Mouse (Mus musculus) myocyte (in vitro differentiated cells): ENCODE data around the gene Ggt6. TPM values are rescaled to one million over a fixed set of nuclear protein-coding genes. Genes with fewer than 3 reads are reported as not detected.

Experiments used
- H3K27me3 ChIP-seq: one replicate; pipeline ENCODE4 v1.6.1; 2011; ENCODE audit not compliant: control insufficient read depth, insufficient read depth, insufficient read length
- H3K36me3 ChIP-seq: one replicate; pipeline ENCODE4 v1.6.1; 2011; ENCODE audit not compliant: control insufficient read depth, insufficient read depth
- H3K4me2 ChIP-seq: one replicate; pipeline ENCODE4 v1.6.1; 2011; ENCODE audit warnings: low read depth, control low read depth
- H3K4me3 ChIP-seq: one replicate; pipeline ENCODE4 v1.5.1; 2011; ENCODE audit warnings: mild to moderate bottlenecking, control low read depth, moderate library complexity
- H3K79me2 ChIP-seq: one replicate; pipeline ENCODE4 v1.6.1; 2011; ENCODE audit not compliant: control insufficient read depth, insufficient read depth
- H3ac ChIP-seq: one replicate; pipeline ENCODE4 v1.6.1; 2011; ENCODE audit not compliant: control insufficient read depth, insufficient read length
- CEBPB ChIP-seq: IDR thresholded peaks from 2 replicates; pipeline ENCODE4 v1.6.1; 2011; ENCODE audit warnings: mild to moderate bottlenecking, moderate library complexity; ENCODE audit not compliant: poor library complexity, insufficient read depth, severe bottlenecking
- E2F4 ChIP-seq: IDR thresholded peaks from one replicate; pipeline ENCODE4 v1.6.1; 2011; ENCODE audit warnings: mild to moderate bottlenecking, control low read depth, moderate library complexity; ENCODE audit not compliant: insufficient read depth
- MAX ChIP-seq: IDR thresholded peaks from one replicate; pipeline ENCODE4 v1.6.1; 2011; ENCODE audit warnings: low read depth, mild to moderate bottlenecking, control low read depth
- MYOD1 ChIP-seq, 3 experiments: IDR thresholded peaks; one replicate each; pipeline ENCODE4 v1.6.1; 2011; ENCODE audit warnings: control low read depth in 2 of 3, low read depth in 2 of 3, mild to moderate bottlenecking in 2 of 3, moderate library complexity in 1 of 3; ENCODE audit not compliant: insufficient read length in 2 of 3, control insufficient read depth in 1 of 3
- MYOG ChIP-seq, 3 experiments: IDR thresholded peaks; one replicate each; pipeline ENCODE4 v1.6.1; 2011; ENCODE audit warnings: control low read depth in 2 of 3, low read depth in 2 of 3, mild to moderate bottlenecking in 2 of 3; ENCODE audit not compliant: insufficient read length in 2 of 3, control insufficient read depth in 1 of 3, insufficient read depth in 1 of 3
- POLR2A ChIP-seq: IDR thresholded peaks from one replicate; pipeline ENCODE4 v1.6.1; 2011; ENCODE audit warnings: low read depth, mild to moderate bottlenecking, control low read depth, moderate library complexity; ENCODE audit not compliant: insufficient read length
- POLR2AphosphoS2 ChIP-seq: IDR thresholded peaks from one replicate; pipeline ENCODE4 v1.6.1; 2011; ENCODE audit warnings: low read depth, control low read depth; ENCODE audit not compliant: insufficient read length
- REST ChIP-seq: IDR thresholded peaks from one replicate; pipeline ENCODE4 v1.6.1; 2011; ENCODE audit warnings: mild to moderate bottlenecking, control low read depth, moderate library complexity; ENCODE audit not compliant: insufficient read depth, insufficient read length
- SRF ChIP-seq: IDR thresholded peaks from one replicate; pipeline ENCODE4 v1.6.1; 2011; ENCODE audit warnings: low read depth; ENCODE audit not compliant: control insufficient read depth, insufficient read length
- TCF12 ChIP-seq: IDR thresholded peaks from one replicate; pipeline ENCODE4 v1.6.1; 2011; ENCODE audit warnings: mild to moderate bottlenecking, control low read depth; ENCODE audit not compliant: poor library complexity, insufficient read depth, severe bottlenecking
- TCF3 ChIP-seq: IDR thresholded peaks from one replicate; pipeline ENCODE4 v1.6.1; 2011; ENCODE audit warnings: low read depth, control low read depth; ENCODE audit not compliant: insufficient read length
- USF1 ChIP-seq: IDR thresholded peaks from one replicate; pipeline ENCODE4 v1.6.1; 2011; ENCODE audit warnings: low read depth, mild to moderate bottlenecking, control low read depth, moderate library complexity
- polyA plus RNA-seq: library from polyadenylated mRNA; unstranded; fragments of >200 nt; fragmentation: generic; extraction: Trizol; gene quantifications from one replicate; pipeline ENCODE4 v1.2.1, GENCODE M21; 2012; ENCODE audit warnings: missing spikeins

Ggt6 gene
- polyA plus RNA-seq, 1 experiment = not detected

GRCm38 (mm10) chr11:72397811-72398525 lies 37.4 kb upstream of the Ggt6 start:
- Histone ChIP-seq H3K36me3 (no peaks in the 10 kb centered on the region), H3K4me2 (no peak overlapping the region), H3K79me2 (no peaks in the 10 kb centered on the region), H3K27me3 (peaks cover 8% of the 10 kb centered on the region), H3K4me3 (no peak overlapping the region), H3ac (no peak overlapping the region)
- TF ChIP-seq TCF12 (no peak), MAX (no peak), POLR2AphosphoS2 (no peak), MYOD1 (IDR thresholded peaks at IDR 0.05; ENCODE audit: control insufficient read depth in 1 of 3, insufficient read length in 2 of 3, low read depth in 2 of 3) (no peak), SRF (no peak), CEBPB (no peak)

DNA sequence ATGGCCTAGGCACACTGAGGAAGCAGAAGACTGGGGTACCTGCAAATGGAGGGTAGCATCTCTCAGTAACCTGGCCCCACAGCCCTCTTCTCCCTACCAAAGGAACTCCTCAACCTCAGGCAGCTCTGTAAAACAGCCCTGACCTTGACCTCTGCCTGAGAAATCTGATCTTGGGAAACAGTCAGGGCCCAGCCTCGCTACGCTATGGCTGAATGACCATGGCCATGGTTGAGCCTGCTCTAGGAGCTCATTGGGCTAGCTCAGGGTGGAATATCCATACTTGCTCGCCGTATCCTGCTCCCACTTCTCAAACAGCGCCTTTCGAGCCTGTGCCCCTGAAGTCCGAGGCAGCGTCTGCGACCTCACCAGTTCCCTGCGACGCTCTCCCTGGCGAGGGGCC lies 34.3 kb upstream of the Ggt6 start:
- TF ChIP-seq TCF3 (no peak), CEBPB (no peak), USF1 (no peak), MYOG (IDR thresholded peaks at IDR 0.05; ENCODE audit: control insufficient read depth in 1 of 3, insufficient read depth in 1 of 3, insufficient read length in 2 of 3, low read depth in 2 of 3) (no peak), REST (no peak)
- no peak overlapping the region for H3K4me3 ChIP-seq
- no peak overlapping the region for H3K4me2 ChIP-seq
- no peak overlapping the region for H3ac ChIP-seq
- no peaks in the 10 kb centered on the region for H3K36me3 ChIP-seq
- H3K27me3 ChIP-seq = peaks cover 34% of the 10 kb centered on the region
- no peaks in the 10 kb centered on the region for H3K79me2 ChIP-seq

GRCm38 (mm10) chr11:72402017-72402416 lies 33.3 kb upstream of the Ggt6 start:
- Histone ChIP-seq H3K27me3 (peaks cover 40% of the 10 kb centered on the region), H3ac (no peak overlapping the region), H3K79me2 (no peaks in the 10 kb centered on the region), H3K4me3 (no peak overlapping the region), H3K4me2 (no peak overlapping the region), H3K36me3 (no peaks in the 10 kb centered on the region)
- TF ChIP-seq E2F4 = no peak
- TF ChIP-seq MAX = no peak
- no peak for TF ChIP-seq MYOD1 (IDR thresholded peaks at IDR 0.05; ENCODE audit: control insufficient read depth in 1 of 3, insufficient read length in 2 of 3, low read depth in 2 of 3)
- no peak for TF ChIP-seq MYOG (IDR thresholded peaks at IDR 0.05; ENCODE audit: control insufficient read depth in 1 of 3, insufficient read depth in 1 of 3, insufficient read length in 2 of 3, low read depth in 2 of 3)
- no peak for TF ChIP-seq SRF
- no peak for TF ChIP-seq CEBPB

GRCm38 (mm10) chr11:72402969-72403368 lies 32.4 kb upstream of the Ggt6 start:
- no peaks in the 10 kb centered on the region for H3K36me3 ChIP-seq
- H3K4me2 ChIP-seq = no peak overlapping the region
- TF ChIP-seq MYOG (IDR thresholded peaks at IDR 0.05; ENCODE audit: control insufficient read depth in 1 of 3, insufficient read depth in 1 of 3, insufficient read length in 2 of 3, low read depth in 2 of 3) = no peak
- no peak overlapping the region for H3ac ChIP-seq
- H3K79me2 ChIP-seq = no peaks in the 10 kb centered on the region
- peaks cover 50% of the 10 kb centered on the region for H3K27me3 ChIP-seq
- no peak overlapping the region for H3K4me3 ChIP-seq

- no peak for TF ChIP-seq USF1
- no peak for TF ChIP-seq MAX
- no peak for TF ChIP-seq MYOG (IDR thresholded peaks at IDR 0.05; ENCODE audit: control insufficient read depth in 1 of 3, insufficient read depth in 1 of 3, insufficient read length in 2 of 3, low read depth in 2 of 3)
- TF ChIP-seq TCF3 = no peak
- TF ChIP-seq E2F4 = no peak
- no peak for TF ChIP-seq TCF12
- no peak for TF ChIP-seq POLR2A
- no peak for TF ChIP-seq MYOD1 (IDR thresholded peaks at IDR 0.05; ENCODE audit: control insufficient read depth in 1 of 3, insufficient read length in 2 of 3, low read depth in 2 of 3)
- no peak for TF ChIP-seq REST
- TF ChIP-seq POLR2AphosphoS2 = no peak
- no peak for TF ChIP-seq SRF
- no peak for TF ChIP-seq CEBPB
- H3K4me2 ChIP-seq = no peak overlapping the region
- H3K4me3 ChIP-seq = no peak overlapping the region
These were observed 29.8 kb upstream of the Ggt6 start for GRCm38 (mm10) chr11:72405532-72405931.

More at GRCm38 (mm10) chr11:72405532-72405931, 29.8 kb upstream of the Ggt6 start:
- Histone ChIP-seq H3K79me2 (no peaks in the 10 kb centered on the region), H3K36me3 (no peaks in the 10 kb centered on the region), H3ac (no peak overlapping the region), H3K27me3 (peaks cover 64% of the 10 kb centered on the region)
